Mouse (Mus musculus) hindbrain, embryonic 16.5 days (tissue): ENCODE results near the gene Abcb1a. TPM values are rescaled to one million over a fixed set of nuclear protein-coding genes. Genes with fewer than 3 reads are reported as not detected.

Experiments used
- ATAC-seq: fragments of 200-750 bp; cut with Nextera tagmentation; 2 replicates; pipeline ENCODE4 v1.8.0; 2017; ENCODE audit warnings: moderate TSS enrichment, moderate library complexity
- H3K27ac ChIP-seq: fragments of 300-500 bp; sonication (generic); 2 replicates; pipeline ENCODE4 v1.5.1; 2014; ENCODE audit warnings: low read depth, mild to moderate bottlenecking, control low read depth, low read length, moderate library complexity
- H3K27me3 ChIP-seq: fragments of 300-500 bp; sonication (generic); replicated peaks from 2 replicates; pipeline ENCODE4 v1.6.1; 2014; ENCODE audit warnings: low read length; ENCODE audit not compliant: control insufficient read depth, insufficient read depth
- H3K36me3 ChIP-seq: fragments of 300-500 bp; sonication (generic); 2 replicates; pipeline ENCODE4 v1.6.1; 2014; ENCODE audit warnings: mild to moderate bottlenecking, low read length, moderate library complexity, mixed read lengths; ENCODE audit not compliant: control insufficient read depth, insufficient read depth
- H3K4me1 ChIP-seq: fragments of 300-500 bp; sonication (generic); 2 replicates; pipeline ENCODE4 v1.6.1; 2014; ENCODE audit warnings: low read depth, low read length; ENCODE audit not compliant: control insufficient read depth, insufficient read depth
- H3K4me2 ChIP-seq: fragments of 300-500 bp; sonication (generic); 2 replicates; pipeline ENCODE4 v1.6.1; 2014; ENCODE audit warnings: mild to moderate bottlenecking, low read length, control low read depth, moderate library complexity
- H3K4me3 ChIP-seq: fragments of 300-500 bp; sonication (generic); 2 replicates; pipeline ENCODE4 v1.5.1; 2014; ENCODE audit warnings: mild to moderate bottlenecking, low read length, control low read depth, moderate library complexity
- H3K9ac ChIP-seq: fragments of 300-500 bp; sonication (generic); 2 replicates; pipeline ENCODE4 v1.6.1; 2014; ENCODE audit warnings: low read depth, mild to moderate bottlenecking, control low read depth, low read length, moderate library complexity
- H3K9me3 ChIP-seq: fragments of 300-500 bp; sonication (generic); 2 replicates; pipeline ENCODE4 v1.6.1; 2014; ENCODE audit warnings: mild to moderate bottlenecking, low read length, moderate library complexity; ENCODE audit not compliant: control insufficient read depth
- WGBS: fragments of 180-500 bp; shearing (Covaris S2); extraction: QIAGEN DNeasy Blood & Tissue Kit; methylation state at CpG from one replicate; pipeline ENCODE4 v1.1.7; 2014; 5-methylcytosine and 5-hydroxymethylcytosine counted together
- polyA plus RNA-seq: library from polyadenylated mRNA; unstranded; fragments of >200 nt; fragmentation: Nextera tagmentation; extraction: Ambion mirVana; gene quantifications from 2 replicates; pipeline ENCODE4 v1.2.1, GENCODE M21; 2015

The Abcb1a gene
- polyA plus RNA-seq, 1 experiment from 2014 or later, result 2.2 TPM

- no peaks in the 10 kb centered on the region for H3K36me3 ChIP-seq
- no peak overlapping the region for H3K9ac ChIP-seq
- no peaks in the 10 kb centered on the region for H3K4me1 ChIP-seq
- no peak for ATAC-seq
- H3K4me2 ChIP-seq, result no peak overlapping the region
- H3K4me3 ChIP-seq, result no peak overlapping the region
- 77% methylated on average over 3 of the region's 3 CpGs for WGBS
- H3K27ac ChIP-seq, result no peak overlapping the region
- H3K27me3 ChIP-seq, result no peaks in the 10 kb centered on the region
- no peaks in the 10 kb centered on the region for H3K9me3 ChIP-seq
These were observed 113.0 kb downstream of the Abcb1a start for GRCm38 (mm10) chr5:8772866-8773265.

GRCm38 (mm10) chr5:8778311-8778710, 118.4 kb downstream of the Abcb1a start:
- H3K9ac ChIP-seq, result no peak overlapping the region
- no peak overlapping the region for H3K27ac ChIP-seq
- H3K36me3 ChIP-seq, result no peaks in the 10 kb centered on the region
- no peak overlapping the region for H3K4me3 ChIP-seq
- no peaks in the 10 kb centered on the region for H3K27me3 ChIP-seq
- no peak overlapping the region for H3K4me2 ChIP-seq
- H3K4me1 ChIP-seq, result no peaks in the 10 kb centered on the region
- no peak for ATAC-seq
- 82% methylated on average over 2 of the region's 2 CpGs for WGBS
- no peaks in the 10 kb centered on the region for H3K9me3 ChIP-seq

- WGBS, result 87% methylated on average over 2 of the region's 2 CpGs
- no peaks in the 10 kb centered on the region for H3K4me1 ChIP-seq
- no peak overlapping the region for H3K27ac ChIP-seq
- ATAC-seq, result no peak
- no peaks in the 10 kb centered on the region for H3K27me3 ChIP-seq
- no peak overlapping the region for H3K9ac ChIP-seq
- H3K4me3 ChIP-seq, result no peak overlapping the region
- H3K4me2 ChIP-seq, result no peak overlapping the region
- H3K9me3 ChIP-seq, result no peaks in the 10 kb centered on the region
- no peaks in the 10 kb centered on the region for H3K36me3 ChIP-seq
These were observed 118.9 kb downstream of the Abcb1a start for GRCm38 (mm10) chr5:8778751-8779150.

- Histone ChIP-seq H3K36me3 (no peaks in the 10 kb centered on the region), H3K27ac (no peak overlapping the region), H3K4me3 (no peak overlapping the region), H3K27me3 (no peaks in the 10 kb centered on the region), H3K4me2 (no peak overlapping the region), H3K9me3 (no peaks in the 10 kb centered on the region), H3K4me1 (no peaks in the 10 kb centered on the region), H3K9ac (no peak overlapping the region)
- ATAC-seq, result no peak
- WGBS, result 83% methylated on average over 4 of the region's 4 CpGs
These were observed 132.4 kb downstream of the Abcb1a start for GRCm38 (mm10) chr5:8792281-8792680.

Other genes starting within 250 kb of the Abcb1a start
- gene Dbf4, start 237.4 kb upstream of the Abcb1a start, polyA plus RNA-seq, result 9.1 and 9.6 TPM in 2 replicates
- gene Slc25a40, start 237.2 kb upstream of the Abcb1a start, polyA plus RNA-seq, result 8.9 and 9.0 TPM in 2 replicates
- 40.7 and 42.0 TPM in 2 replicates for gene Rundc3b, start 37.1 kb upstream of the Abcb1a start, polyA plus RNA-seq
- gene Abcb1b, start 138.1 kb downstream of the Abcb1a start, polyA plus RNA-seq, result 0.59 and 0.96 TPM in 2 replicates
- 0.66 and 1.0 TPM in 2 replicates for gene Abcb4, start 233.6 kb downstream of the Abcb1a start, polyA plus RNA-seq